Mouse (Mus musculus) intestine, embryonic 15.5 days (tissue): Measurements from ENCODE around the gene March5. TPM values are rescaled to one million over a fixed set of nuclear protein-coding genes. Genes with fewer than 3 reads are reported as not detected.

Experiments used
- ATAC-seq: fragments of 200-750 bp; cut with Nextera tagmentation; 2 replicates; pipeline ENCODE4 v1.8.0; 2017; ENCODE audit warnings: moderate TSS enrichment, moderate library complexity
- H3K27ac ChIP-seq: fragments of 300-500 bp; sonication (generic); 2 replicates; pipeline ENCODE4 v1.5.1; 2015; ENCODE audit warnings: mild to moderate bottlenecking, inconsistent platforms
- H3K27me3 ChIP-seq: fragments of 300-500 bp; sonication (generic); replicated peaks from 2 replicates; pipeline ENCODE4 v1.6.1; 2015; ENCODE audit warnings: inconsistent platforms
- H3K36me3 ChIP-seq: fragments of 300-500 bp; sonication (generic); 2 replicates; pipeline ENCODE4 v1.6.1; 2015; ENCODE audit warnings: inconsistent platforms
- H3K4me1 ChIP-seq: fragments of 300-500 bp; sonication (generic); replicated peaks from 2 replicates; pipeline ENCODE4 v1.6.1; 2015; ENCODE audit warnings: inconsistent platforms
- H3K4me2 ChIP-seq: fragments of 300-500 bp; sonication (generic); replicated peaks from 2 replicates; pipeline ENCODE4 v1.6.1; 2015; ENCODE audit warnings: mild to moderate bottlenecking, inconsistent platforms
- H3K4me3 ChIP-seq: fragments of 300-500 bp; sonication (generic); replicated peaks from 2 replicates; pipeline ENCODE4 v1.5.1; 2015; ENCODE audit warnings: inconsistent platforms
- H3K9ac ChIP-seq: fragments of 300-500 bp; sonication (generic); 2 replicates; pipeline ENCODE4 v1.6.1; 2015; ENCODE audit warnings: inconsistent platforms
- H3K9me3 ChIP-seq: fragments of 300-500 bp; sonication (generic); 2 replicates; pipeline ENCODE4 v1.6.1; 2016; ENCODE audit warnings: inconsistent platforms
- WGBS: fragments of 180-500 bp; shearing (Covaris S2); methylation state at CpG from one replicate; pipeline ENCODE4 v1.1.7; 2015; 5-methylcytosine and 5-hydroxymethylcytosine counted together
- polyA plus RNA-seq: library from polyadenylated mRNA; unstranded; fragments of >200 nt; fragmentation: Nextera tagmentation; extraction: Ambion mirVana; gene quantifications from 2 replicates; pipeline ENCODE4 v1.2.1, GENCODE M21; 2015

The March5 gene
- polyA plus RNA-seq, 1 experiment from 2014 or later: 75.8 TPM

GRCm38 (mm10) chr19:37246859-37247258 is 39.5 kb downstream of the March5 start:
- no peak for ATAC-seq
- H3K4me1 ChIP-seq: no peaks in the 10 kb centered on the region
- H3K9ac ChIP-seq: no peak overlapping the region
- H3K4me2 ChIP-seq: no peak overlapping the region
- H3K4me3 ChIP-seq: no peak overlapping the region
- 35% methylated on average over 3 of the region's 3 CpGs for WGBS
- H3K9me3 ChIP-seq: no peaks in the 10 kb centered on the region
- H3K27ac ChIP-seq: no peak overlapping the region
- H3K36me3 ChIP-seq: no peaks in the 10 kb centered on the region
- H3K27me3 ChIP-seq: no peaks in the 10 kb centered on the region

- no peaks in the 10 kb centered on the region for H3K36me3 ChIP-seq
- 71% methylated on average over 3 of the region's 3 CpGs for WGBS
- H3K9ac ChIP-seq: no peak overlapping the region
- H3K27ac ChIP-seq: no peak overlapping the region
- H3K4me1 ChIP-seq: no peaks in the 10 kb centered on the region
- ATAC-seq: no peak
- no peak overlapping the region for H3K4me2 ChIP-seq
- no peak overlapping the region for H3K4me3 ChIP-seq
- no peaks in the 10 kb centered on the region for H3K27me3 ChIP-seq
- H3K9me3 ChIP-seq: no peaks in the 10 kb centered on the region
Measured at GRCm38 (mm10) chr19:37248199-37248598, 40.9 kb downstream of the March5 start.

GRCm38 (mm10) chr19:37252104-37252503 is 44.8 kb downstream of the March5 start:
- Histone ChIP-seq H3K4me3 (no peak overlapping the region), H3K4me1 (no peaks in the 10 kb centered on the region), H3K27me3 (no peaks in the 10 kb centered on the region), H3K9ac (no peak overlapping the region), H3K4me2 (no peak overlapping the region), H3K36me3 (no peaks in the 10 kb centered on the region), H3K9me3 (no peaks in the 10 kb centered on the region), H3K27ac (no peak overlapping the region)
- WGBS: 66% methylated on average over 6 of the region's 6 CpGs
- no peak for ATAC-seq

GRCm38 (mm10) chr19:37255321-37255720 is 48.0 kb downstream of the March5 start:
- Histone ChIP-seq H3K27me3 (no peaks in the 10 kb centered on the region), H3K9me3 (no peaks in the 10 kb centered on the region), H3K27ac (no peak overlapping the region), H3K4me2 (no peak overlapping the region), H3K4me1 (no peaks in the 10 kb centered on the region), H3K9ac (no peak overlapping the region), H3K36me3 (no peaks in the 10 kb centered on the region), H3K4me3 (no peak overlapping the region)
- no peak for ATAC-seq
- 87% methylated on average over 9 of the region's 9 CpGs for WGBS

GRCm38 (mm10) chr19:37262389-37262788 is 55.0 kb downstream of the March5 start:
- Histone ChIP-seq H3K4me2 (no peak overlapping the region), H3K36me3 (no peaks in the 10 kb centered on the region), H3K27ac (no peak overlapping the region), H3K27me3 (no peaks in the 10 kb centered on the region), H3K9ac (no peak overlapping the region), H3K4me3 (no peak overlapping the region), H3K9me3 (no peaks in the 10 kb centered on the region), H3K4me1 (no peaks in the 10 kb centered on the region)
- ATAC-seq: no peak
- 22% methylated on average over 4 of the region's 4 CpGs for WGBS

GRCm38 (mm10) chr19:37263566-37263942 is 56.2 kb downstream of the March5 start:
- H3K27me3 ChIP-seq: no peaks in the 10 kb centered on the region
- no peak overlapping the region for H3K27ac ChIP-seq
- H3K4me3 ChIP-seq: no peak overlapping the region
- no peaks in the 10 kb centered on the region for H3K36me3 ChIP-seq
- no peaks in the 10 kb centered on the region for H3K9me3 ChIP-seq
- WGBS: 67% methylated on average over 8 of the region's 8 CpGs
- no peak for ATAC-seq
- H3K4me1 ChIP-seq: no peaks in the 10 kb centered on the region
- H3K4me2 ChIP-seq: no peak overlapping the region
- H3K9ac ChIP-seq: no peak overlapping the region

- Histone ChIP-seq H3K9me3 (no peaks in the 10 kb centered on the region), H3K36me3 (no peaks in the 10 kb centered on the region), H3K9ac (no peak overlapping the region), H3K4me1 (no peaks in the 10 kb centered on the region), H3K27ac (no peak overlapping the region), H3K27me3 (no peaks in the 10 kb centered on the region), H3K4me2 (no peak overlapping the region), H3K4me3 (no peak overlapping the region)
- 65% methylated on average over 23 of the region's 23 CpGs for WGBS
- ATAC-seq: no peak
Measured at GRCm38 (mm10) chr19:37263943-37264897, 56.9 kb downstream of the March5 start.

GRCm38 (mm10) chr19:37265333-37266103 is 58.2 kb downstream of the March5 start:
- no peaks in the 10 kb centered on the region for H3K4me1 ChIP-seq
- H3K36me3 ChIP-seq: no peaks in the 10 kb centered on the region
- H3K4me2 ChIP-seq: no peak overlapping the region
- H3K27me3 ChIP-seq: no peaks in the 10 kb centered on the region
- WGBS: 33% methylated on average over 10 of the region's 10 CpGs
- peak; percentile 70 for ATAC-seq
- no peak overlapping the region for H3K4me3 ChIP-seq
- no peaks in the 10 kb centered on the region for H3K9me3 ChIP-seq
- H3K9ac ChIP-seq: no peak overlapping the region
- H3K27ac ChIP-seq: no peak overlapping the region

GRCm38 (mm10) chr19:37269106-37269505 is 61.8 kb downstream of the March5 start:
- Histone ChIP-seq H3K27me3 (no peaks in the 10 kb centered on the region), H3K4me3 (no peak overlapping the region), H3K4me2 (no peak overlapping the region), H3K36me3 (no peaks in the 10 kb centered on the region), H3K27ac (no peak overlapping the region), H3K9ac (no peak overlapping the region), H3K9me3 (no peaks in the 10 kb centered on the region), H3K4me1 (no peaks in the 10 kb centered on the region)
- ATAC-seq: no peak
- 91% methylated on average over 16 of the region's 16 CpGs for WGBS

Other genes with a start within 250 kb of the March5 start
- gene Cpeb3, start 1.1 kb downstream of the March5 start, polyA plus RNA-seq: 0.85 and 1.0 TPM in 2 replicates
- 52.7 and 56.2 TPM in 2 replicates for gene Ide, start 130.3 kb downstream of the March5 start, polyA plus RNA-seq
- gene Kif11, start 168.9 kb downstream of the March5 start, polyA plus RNA-seq: 44.3 and 51.7 TPM in 2 replicates
- 13.9 and 14.7 TPM in 2 replicates for gene Hhex, start 227.3 kb downstream of the March5 start, polyA plus RNA-seq